Mouse (Mus musculus) R1 (cell line): ENCODE measurements around the gene Mybpc3.
A peak's percentile ranks its signal among the peaks of the same experiment; 100 is the strongest.

Source experiments
- DNase-seq: peaks from one replicate; pipeline ENCODE4 v3.0.0-alpha.2; 2018; ENCODE audit warnings: low read depth, low spot score

The Mybpc3 gene

GRCm38 (mm10) chr2:91167629-91168028 lies 49.7 kb downstream of the Mybpc3 start:
- DNase-seq: no peak

- DNase-seq: no peak
These were observed 51.8 kb downstream of the Mybpc3 start for GRCm38 (mm10) chr2:91169587-91170322.

- DNase-seq: no peak
These were observed 57.5 kb downstream of the Mybpc3 start for GRCm38 (mm10) chr2:91175490-91175889.

- DNase-seq: no peak
These were observed 58.3 kb downstream of the Mybpc3 start for GRCm38 (mm10) chr2:91176234-91176633.

- DNase-seq: no peak
These were observed 61.9 kb downstream of the Mybpc3 start for GRCm38 (mm10) chr2:91179825-91180224.

GRCm38 (mm10) chr2:91180706-91181105 lies 62.8 kb downstream of the Mybpc3 start:
- DNase-seq: no peak

- DNase-seq: no peak
These were observed 64.1 kb downstream of the Mybpc3 start for GRCm38 (mm10) chr2:91182016-91182404.

GRCm38 (mm10) chr2:91182405-91183147 lies 64.6 kb downstream of the Mybpc3 start:
- peak; percentile 94 for DNase-seq

- DNase-seq: peak; percentile 99
These were observed 65.2 kb downstream of the Mybpc3 start for GRCm38 (mm10) chr2:91183148-91183513.

GRCm38 (mm10) chr2:91183711-91184405 lies 65.9 kb downstream of the Mybpc3 start, which contains the start of gene Madd:
TSS of gene Madd (minus strand) at chr2:91183837.
- DNase-seq: peak; percentile 56
